Mouse (Mus musculus) bone marrow, adult 2 months (tissue): ENCODE data around the gene Sarm1.

ENCODE experiments used
- CTCF ChIP-seq: fragments of 200-500 bp; IDR thresholded peaks from 2 replicates; pipeline ENCODE4 v1.5.1; 2011; ENCODE audit warnings: low read length, control low read depth; ENCODE audit not compliant: control insufficient read depth, insufficient read depth
- POLR2A ChIP-seq: fragments of 200-500 bp; IDR thresholded peaks from 2 replicates; pipeline ENCODE4 v1.6.1; 2011; ENCODE audit warnings: low read depth, mild to moderate bottlenecking, control low read depth, low read length, borderline replicate concordance; ENCODE audit not compliant: control insufficient read depth

- TF ChIP-seq POLR2A (no peak), CTCF (no peak)
These were observed 47.0 kb upstream of the Sarm1 start for GRCm38 (mm10) chr11:78544449-78545111.
